Mouse (Mus musculus) spleen, adult 2 months (tissue): Measurements from ENCODE around the gene Gm2115. TPM values are rescaled to one million over a fixed set of nuclear protein-coding genes. Genes with fewer than 3 reads are reported as not detected.

Source experiments
- DNase-seq, 2 experiments: peaks; one replicate each; pipeline versions ENCODE4 v3.0.0 to v3.0.0-alpha.2; 2012 to 2021; ENCODE audit warnings: low spot score in 2 of 2, low read depth in 1 of 2
- H3K27ac ChIP-seq: fragments of 200-500 bp; 2 replicates; pipeline ENCODE4 v1.5.1; 2012; ENCODE audit warnings: low read length, inconsistent platforms; ENCODE audit not compliant: insufficient read depth
- H3K27me3 ChIP-seq: fragments of 200-500 bp; 2 replicates; pipeline ENCODE4 v1.6.1; 2012; ENCODE audit warnings: mild to moderate bottlenecking, moderate library complexity, low read length, inconsistent platforms; ENCODE audit not compliant: control insufficient read depth, insufficient read depth
- H3K36me3 ChIP-seq: fragments of 200-500 bp; 2 replicates; pipeline ENCODE4 v1.6.1; 2012; ENCODE audit warnings: mild to moderate bottlenecking, low read length, inconsistent platforms; ENCODE audit not compliant: control insufficient read depth, insufficient read depth
- H3K4me1 ChIP-seq: fragments of 200-500 bp; 2 replicates; pipeline ENCODE4 v1.6.1; 2011; ENCODE audit warnings: inconsistent platforms; ENCODE audit not compliant: control insufficient read depth, insufficient read depth, insufficient read length
- H3K4me3 ChIP-seq: fragments of 200-500 bp; 2 replicates; pipeline ENCODE4 v1.5.1; 2011; ENCODE audit warnings: mild to moderate bottlenecking, inconsistent platforms; ENCODE audit not compliant: insufficient read depth, insufficient read length; ENCODE audit errors: extremely low read depth
- CTCF ChIP-seq: fragments of 200-500 bp; IDR thresholded peaks from 2 replicates; pipeline ENCODE4 v1.5.1; 2011; ENCODE audit warnings: mild to moderate bottlenecking, inconsistent platforms; ENCODE audit not compliant: insufficient read depth, insufficient read length, insufficient replicate concordance; ENCODE audit errors: extremely low read depth
- POLR2A ChIP-seq: fragments of 200-500 bp; IDR thresholded peaks from 2 replicates; pipeline ENCODE4 v1.6.1; 2011; ENCODE audit warnings: low read depth, low read length, inconsistent platforms
- WGBS: fragments of 180-500 bp; shearing (Covaris S2); methylation state at CpG from one replicate; pipeline ENCODE4 v1.1.7; 2018; 5-methylcytosine and 5-hydroxymethylcytosine counted together
- polyA plus RNA-seq: library from polyadenylated mRNA; depleted of rRNA; stranded (reverse); fragments of >200 nt; gene quantifications from 2 replicates; pipeline ENCODE4 v1.2.3, GENCODE M21; 2012

Gm2115 gene
- polyA plus RNA-seq, 1 experiment = 0.33 TPM

GRCm38 (mm10) chr7:84522426-84522825 lies 6.3 kb upstream of the Gm2115 start:
- WGBS = 45% methylated on average over 1 of the region's 1 CpGs
- no peak for TF ChIP-seq CTCF
- TF ChIP-seq POLR2A = no peak
- no peak for DNase-seq
- Histone ChIP-seq H3K27me3 (no peaks in the 10 kb centered on the region), H3K27ac (no peak overlapping the region), H3K36me3 (no peaks in the 10 kb centered on the region), H3K4me1 (no peaks in the 10 kb centered on the region), H3K4me3 (no peak overlapping the region)

GRCm38 (mm10) chr7:84526171-84526570 lies 2.6 kb upstream of the Gm2115 start:
- WGBS = 52% methylated on average over 1 of the region's 1 CpGs
- DNase-seq = no peak
- Histone ChIP-seq H3K4me3 (no peak overlapping the region), H3K27ac (no peak overlapping the region), H3K36me3 (no peaks in the 10 kb centered on the region), H3K4me1 (no peaks in the 10 kb centered on the region), H3K27me3 (0 out of 2 replicates have a peak, but pooled peaks cover 3% of the 10 kb centered on the region)
- no peak for TF ChIP-seq CTCF
- no peak for TF ChIP-seq POLR2A

GRCm38 (mm10) chr7:84532795-84533194 lies 4.0 kb downstream of the Gm2115 start:
- no peaks in the 10 kb centered on the region for H3K36me3 ChIP-seq
- H3K27me3 ChIP-seq = 0 out of 2 replicates have a peak, but pooled peaks cover 3% of the 10 kb centered on the region
- DNase-seq = no peak
- no peak overlapping the region for H3K4me3 ChIP-seq
- TF ChIP-seq CTCF (no peak), POLR2A (no peak)
- H3K27ac ChIP-seq = no peak overlapping the region
- WGBS = 75% methylated on average over 1 of the region's 1 CpGs
- H3K4me1 ChIP-seq = no peaks in the 10 kb centered on the region

GRCm38 (mm10) chr7:84534632-84535031 lies 5.9 kb downstream of the Gm2115 start:
- 71% methylated on average over 3 of the region's 3 CpGs for WGBS
- Histone ChIP-seq H3K4me3 (no peak overlapping the region), H3K36me3 (no peaks in the 10 kb centered on the region), H3K27me3 (no peaks in the 10 kb centered on the region), H3K4me1 (no peaks in the 10 kb centered on the region), H3K27ac (no peak overlapping the region)
- no peak for DNase-seq
- no peak for TF ChIP-seq POLR2A
- TF ChIP-seq CTCF = no peak

GRCm38 (mm10) chr7:84544946-84545345 lies 16.2 kb downstream of the Gm2115 start:
- DNase-seq = no peak
- no peak for TF ChIP-seq POLR2A
- no peak for TF ChIP-seq CTCF
- Histone ChIP-seq H3K36me3 (no peaks in the 10 kb centered on the region), H3K27ac (no peak overlapping the region), H3K27me3 (no peaks in the 10 kb centered on the region), H3K4me1 (no peaks in the 10 kb centered on the region), H3K4me3 (no peak overlapping the region)
- 75% methylated on average over 4 of the region's 4 CpGs for WGBS

GRCm38 (mm10) chr7:84546667-84547066 lies 17.9 kb downstream of the Gm2115 start:
- DNase-seq = no peak
- 53% methylated on average over 4 of the region's 4 CpGs for WGBS
- TF ChIP-seq CTCF (no peak), POLR2A (no peak)
- H3K4me1 ChIP-seq = no peaks in the 10 kb centered on the region
- no peaks in the 10 kb centered on the region for H3K27me3 ChIP-seq
- no peaks in the 10 kb centered on the region for H3K36me3 ChIP-seq
- H3K4me3 ChIP-seq = no peak overlapping the region
- H3K27ac ChIP-seq = no peak overlapping the region

- Histone ChIP-seq H3K27me3 (no peaks in the 10 kb centered on the region), H3K27ac (no peak overlapping the region), H3K36me3 (no peaks in the 10 kb centered on the region), H3K4me3 (no peak overlapping the region), H3K4me1 (no peaks in the 10 kb centered on the region)
- TF ChIP-seq CTCF = no peak
- no peak for TF ChIP-seq POLR2A
- WGBS = 59% methylated on average over 2 of the region's 2 CpGs
- DNase-seq = no peak
Observed at GRCm38 (mm10) chr7:84551472-84551871, 22.7 kb downstream of the Gm2115 start.
